Mouse (Mus musculus): ENCODE measurements around the gene Il17rb. TPM values are rescaled to one million over a fixed set of nuclear protein-coding genes. Genes with fewer than 3 reads are reported as not detected.

Gene Il17rb
- total RNA-seq, 4 experiments from 2014 or later = 1.1 to 1.7 (median 1.4) TPM

DNA sequence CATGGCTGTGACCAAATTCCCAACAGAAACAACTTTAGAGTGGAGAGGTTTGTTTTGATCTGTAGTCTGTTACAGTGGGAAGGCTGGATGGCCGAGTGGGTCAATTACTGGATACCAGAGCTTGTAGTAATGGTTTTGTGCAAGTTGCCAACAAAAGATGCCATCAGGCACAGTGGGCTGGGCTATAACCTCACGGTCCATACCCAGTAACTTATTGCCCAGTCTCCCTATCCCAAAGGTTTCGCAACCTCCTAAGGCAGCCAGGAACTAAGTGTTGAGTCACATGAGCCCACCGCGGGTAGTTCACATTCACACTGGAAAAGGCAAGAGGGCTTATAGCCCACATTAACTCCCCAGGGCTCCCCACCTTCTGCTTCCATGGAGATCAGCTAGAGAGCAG lies 8.0 kb upstream of the Il17rb start:
- no peak for DNase-seq (ENCODE audit: low spot score in 2 of 2)

DNA sequence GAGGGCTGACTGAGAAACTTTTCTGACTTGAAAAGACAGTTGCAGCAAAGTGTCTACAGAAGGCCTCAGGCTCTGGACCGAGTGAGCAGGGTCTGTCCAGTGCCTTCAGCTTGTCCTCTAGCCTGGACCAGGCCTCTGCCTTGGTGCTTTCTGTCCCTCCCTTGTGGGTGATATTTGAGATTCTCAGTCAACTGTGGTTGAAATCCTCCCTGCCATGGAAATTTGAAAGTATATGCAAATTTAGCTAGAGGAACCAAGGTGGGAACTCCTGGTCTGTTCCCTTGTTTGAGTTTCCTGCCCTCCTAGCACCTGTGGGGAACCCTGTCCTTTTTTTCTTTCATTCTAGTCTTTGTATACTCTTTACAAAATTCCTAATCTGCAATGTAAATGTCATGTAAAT lies 6.3 kb upstream of the Il17rb start:
- DNase-seq (ENCODE audit: low spot score in 2 of 2) = no peak

DNA sequence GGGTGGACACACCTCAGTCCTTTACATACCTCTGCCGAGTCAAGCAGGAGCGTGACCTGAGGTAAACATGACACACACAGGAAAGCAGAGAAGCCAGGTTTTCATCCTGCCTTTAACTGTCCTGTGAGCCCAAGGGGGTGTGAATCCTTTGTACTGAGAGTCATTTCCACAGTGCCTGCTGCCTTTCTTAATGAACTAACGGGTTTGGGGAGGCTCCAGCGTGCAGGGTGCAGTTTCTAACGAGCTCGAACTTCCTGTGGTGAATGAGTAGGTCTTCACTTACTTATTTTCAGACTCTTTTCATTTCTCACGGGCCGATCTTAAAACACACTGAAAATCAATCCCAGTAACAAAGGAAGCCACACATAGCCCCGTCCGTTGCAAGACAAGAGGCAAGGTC lies 5.8 kb upstream of the Il17rb start:
- DNase-seq (ENCODE audit: low spot score in 2 of 2) = no peak

DNA sequence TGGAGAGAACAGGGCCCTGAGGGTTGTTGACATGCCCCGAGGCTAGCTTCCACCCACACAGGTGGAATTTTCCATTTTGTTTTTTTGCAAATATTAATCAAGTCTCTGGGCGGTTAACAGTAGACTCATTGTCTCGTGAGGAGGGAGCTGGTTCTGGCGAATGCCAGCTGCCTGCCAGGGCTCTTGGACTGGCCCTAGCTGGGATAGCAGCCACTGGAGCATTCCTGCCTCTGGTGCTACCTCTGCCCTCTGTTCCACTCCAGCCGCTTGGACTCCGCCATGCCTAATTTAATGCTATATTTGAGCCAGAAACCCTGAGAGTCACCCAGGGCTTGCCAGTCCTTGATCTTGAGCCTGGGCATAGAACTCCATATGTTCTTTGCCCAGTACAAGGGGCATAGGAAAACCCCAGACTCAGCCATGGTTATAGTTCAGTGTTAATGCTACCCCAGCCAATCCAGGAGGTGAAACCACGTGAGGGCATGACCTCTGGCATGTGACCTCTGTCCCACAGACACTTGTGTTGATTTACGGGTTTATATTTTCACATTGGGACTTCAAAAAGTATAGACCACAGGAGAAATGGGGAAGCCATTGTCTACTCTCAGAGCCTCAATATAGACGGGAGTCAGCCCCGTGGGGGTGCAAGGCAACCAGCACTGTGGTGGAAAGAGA lies 3.3 kb upstream of the Il17rb start:
- peak; percentile 27 to 35 for DNase-seq (ENCODE audit: low spot score in 2 of 2)

DNA sequence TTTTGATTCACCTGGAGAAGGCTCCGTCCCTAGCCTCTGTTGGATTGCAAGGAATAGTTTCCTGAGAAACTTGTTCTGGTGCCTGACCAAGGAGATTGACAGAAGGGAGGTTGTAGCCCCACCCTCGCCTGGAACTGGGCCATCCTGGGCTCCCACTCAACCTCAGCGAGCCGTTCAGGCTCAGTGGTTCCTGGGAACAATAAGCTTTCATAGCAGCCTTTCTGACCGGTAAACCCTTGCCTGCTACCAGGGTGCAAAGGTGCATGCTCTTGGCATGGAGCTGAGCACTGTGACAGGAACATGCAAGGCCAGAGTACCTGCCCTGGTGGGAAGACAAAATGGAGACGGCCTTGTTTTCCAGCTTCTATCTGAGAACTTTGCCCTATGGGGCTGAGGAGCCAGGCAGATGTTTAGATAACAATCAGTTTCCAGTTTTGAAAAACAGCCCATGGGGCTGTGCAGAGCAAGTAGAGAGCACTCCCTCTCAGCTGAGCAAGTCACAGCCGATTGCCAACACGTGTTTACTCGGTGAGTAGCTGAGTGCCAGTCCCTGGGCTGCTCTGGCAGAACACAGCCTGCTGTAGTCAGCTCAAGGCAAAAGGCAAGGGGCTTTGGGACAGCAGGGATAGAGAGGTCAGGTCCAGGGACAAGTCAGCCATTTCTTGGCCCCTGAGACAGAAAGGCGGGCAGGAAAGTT lies 1.3 kb upstream of the Il17rb start:
- DNase-seq (ENCODE audit: low spot score in 2 of 2) = peak; percentile 37 to 52

DNA sequence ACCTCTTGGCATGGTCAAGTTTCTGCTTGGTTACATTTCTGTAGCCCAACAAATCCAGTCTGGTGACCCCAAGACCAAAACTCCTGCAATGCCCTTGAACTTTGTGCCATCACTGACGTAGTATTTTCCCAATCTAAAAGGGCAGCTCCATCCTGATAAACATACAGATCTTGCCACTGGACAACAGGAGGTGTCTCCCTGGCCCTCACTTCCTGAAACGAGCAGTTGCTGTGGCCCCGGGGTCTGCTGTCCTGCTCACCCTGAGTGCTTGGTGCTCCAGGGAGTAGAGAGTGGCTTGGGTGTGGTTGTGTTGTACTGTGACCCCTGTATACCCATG lies 9.3 kb downstream of the Il17rb start:
- DNase-seq (ENCODE audit: low spot score in 2 of 2) = no peak

DNA sequence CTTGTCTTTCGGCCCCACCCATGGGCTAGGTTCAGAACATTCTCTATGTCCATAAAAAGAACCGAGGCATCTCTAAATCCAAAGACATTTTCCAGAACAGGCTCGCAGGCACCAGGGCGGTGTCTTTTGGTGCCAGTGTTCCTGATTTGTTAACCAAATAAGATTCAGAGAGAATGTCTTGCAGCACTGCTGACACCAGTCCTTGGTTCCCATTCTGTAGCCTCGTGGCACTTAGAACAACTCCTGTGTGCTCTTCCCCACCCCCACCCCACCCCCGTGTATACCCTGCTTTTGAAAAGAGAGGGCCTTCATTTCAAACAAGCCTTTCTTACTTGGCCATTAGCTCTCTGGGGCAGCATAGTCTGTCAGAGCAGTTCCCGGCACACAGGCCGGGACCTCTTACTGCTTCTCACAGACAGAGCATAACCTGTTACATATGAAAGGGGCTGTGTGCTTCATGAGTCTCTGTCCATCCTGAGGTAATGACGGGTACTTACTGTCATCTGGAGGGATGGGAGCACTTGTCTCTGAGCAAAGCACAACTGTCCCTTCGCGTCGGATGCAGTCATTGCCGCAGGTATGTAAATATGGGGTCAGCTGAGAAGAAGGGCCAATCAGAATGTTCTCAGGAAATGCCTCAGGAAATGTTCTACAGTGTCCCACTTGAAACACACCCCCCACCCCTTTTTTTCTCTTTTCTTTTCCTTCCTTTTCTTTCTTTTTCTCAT lies 9.8 kb downstream of the Il17rb start:
- DNase-seq (ENCODE audit: low spot score in 2 of 2) = no peak

DNA sequence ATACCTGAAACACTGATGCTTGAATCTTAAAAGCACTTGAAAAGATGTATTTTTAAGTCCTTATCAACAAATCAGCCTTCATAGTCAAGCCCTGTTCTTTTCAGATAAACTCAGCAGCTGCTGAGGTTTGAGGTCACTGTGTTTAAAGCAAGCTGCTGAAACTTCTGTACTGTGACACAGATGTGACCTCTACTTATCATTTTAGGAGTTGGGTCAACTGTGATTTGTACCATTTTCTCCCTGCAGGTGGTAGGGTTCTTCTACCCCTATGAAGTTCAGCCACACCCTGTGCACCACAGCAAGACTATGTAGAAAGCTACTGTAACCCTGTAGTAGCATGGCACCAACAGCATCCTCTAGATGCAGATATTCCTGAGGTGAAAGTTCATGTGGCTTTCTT lies 11.4 kb downstream of the Il17rb start:
- no peak for DNase-seq (ENCODE audit: low spot score in 2 of 2)

DNA sequence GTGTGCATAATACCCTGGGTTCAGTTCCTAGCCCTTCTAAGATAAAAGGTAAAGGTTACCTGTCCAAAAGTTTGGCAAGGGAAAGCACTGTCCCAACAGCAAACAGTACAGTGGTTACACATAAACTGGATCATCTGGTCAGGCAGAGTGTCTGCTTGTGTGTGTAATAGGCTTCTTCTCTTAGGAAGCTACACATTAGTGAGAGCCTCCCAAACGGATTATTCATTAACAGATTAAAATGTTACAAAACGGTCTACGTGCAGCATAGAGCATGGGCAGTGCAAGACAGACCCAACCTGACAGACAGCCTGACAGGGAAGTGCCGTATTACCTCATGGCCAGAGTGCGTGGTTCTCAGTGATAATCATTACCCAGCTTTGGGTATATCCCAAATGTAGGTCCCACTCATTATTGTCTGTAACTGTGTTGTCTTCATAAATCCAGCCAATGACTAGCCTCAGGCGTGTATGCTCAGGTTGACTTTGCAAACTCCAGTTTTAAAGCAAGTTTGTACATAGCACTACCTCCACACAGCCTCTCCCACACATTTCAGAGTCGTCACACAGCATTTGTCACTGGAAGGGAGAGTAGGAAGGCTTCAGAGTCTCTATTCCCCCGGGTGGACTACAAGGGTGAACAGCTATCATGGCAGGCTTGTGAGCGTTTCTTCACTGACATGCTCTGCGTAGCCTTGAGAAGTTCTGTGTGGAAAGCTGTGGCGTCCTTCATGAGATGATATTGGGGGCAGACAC lies 12.5 kb downstream of the Il17rb start:
- no peak for DNase-seq (ENCODE audit: low spot score in 2 of 2)

DNA sequence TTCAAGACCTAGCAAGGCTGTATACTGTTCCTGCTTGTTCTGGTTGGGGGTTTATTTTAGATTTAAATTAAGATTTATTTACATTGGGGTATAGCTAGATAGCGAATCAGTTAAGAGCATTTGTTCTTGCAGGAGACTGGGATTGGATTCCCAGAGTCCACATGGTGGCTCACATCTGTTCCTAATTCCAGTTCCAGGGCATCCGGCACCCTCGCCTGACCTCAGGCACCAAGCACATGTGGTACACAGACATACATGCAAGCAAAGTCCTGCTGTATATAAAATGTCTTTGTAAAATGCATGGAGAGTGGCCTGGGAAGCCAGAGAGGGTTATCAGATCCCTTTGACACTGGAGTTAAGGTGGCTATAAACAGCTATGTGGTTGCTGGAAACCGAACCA lies 13.7 kb downstream of the Il17rb start:
- no peak for DNase-seq (ENCODE audit: low spot score in 2 of 2)

DNA sequence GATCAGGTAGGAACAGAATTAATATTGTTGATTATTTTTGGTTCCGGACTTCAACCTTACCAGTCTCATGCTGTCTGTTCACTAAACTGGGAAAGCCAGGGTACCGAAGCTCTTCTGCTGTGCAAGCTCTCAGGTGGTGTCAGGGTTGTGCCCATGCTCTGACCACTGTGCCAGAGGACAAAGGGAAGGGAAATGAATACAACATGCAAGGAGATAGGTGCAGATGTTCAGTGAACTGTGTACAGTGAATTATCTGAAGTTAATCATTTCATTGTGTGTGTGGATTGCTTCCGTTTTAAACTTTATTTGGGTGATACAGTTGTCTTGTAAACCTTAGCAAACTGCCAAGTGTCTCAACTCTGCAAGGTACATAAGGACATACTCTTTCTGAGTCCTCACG lies 20.4 kb downstream of the Il17rb start:
- DNase-seq (ENCODE audit: low spot score in 2 of 2) = no peak

DNA sequence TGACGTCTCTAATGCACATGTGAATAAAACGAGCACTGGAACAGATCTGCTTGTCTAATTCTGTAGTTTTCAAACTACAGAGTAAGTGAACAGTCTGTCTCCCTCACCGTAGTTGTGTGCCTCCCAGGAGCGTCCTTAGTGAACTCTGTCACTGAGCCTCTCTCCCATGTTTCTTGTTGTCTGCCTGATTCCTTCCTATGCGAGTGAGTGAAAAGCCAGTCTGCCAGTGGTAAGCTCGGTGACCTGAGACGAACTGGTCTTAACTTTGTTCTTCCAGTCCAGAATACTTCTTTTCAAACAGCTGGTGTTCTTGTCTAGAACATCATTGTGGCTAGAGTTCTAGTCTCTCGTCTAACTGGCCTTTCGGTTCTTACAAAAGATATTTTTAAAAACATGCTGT lies 21.0 kb downstream of the Il17rb start:
- no peak for DNase-seq (ENCODE audit: low spot score in 2 of 2)

DNA sequence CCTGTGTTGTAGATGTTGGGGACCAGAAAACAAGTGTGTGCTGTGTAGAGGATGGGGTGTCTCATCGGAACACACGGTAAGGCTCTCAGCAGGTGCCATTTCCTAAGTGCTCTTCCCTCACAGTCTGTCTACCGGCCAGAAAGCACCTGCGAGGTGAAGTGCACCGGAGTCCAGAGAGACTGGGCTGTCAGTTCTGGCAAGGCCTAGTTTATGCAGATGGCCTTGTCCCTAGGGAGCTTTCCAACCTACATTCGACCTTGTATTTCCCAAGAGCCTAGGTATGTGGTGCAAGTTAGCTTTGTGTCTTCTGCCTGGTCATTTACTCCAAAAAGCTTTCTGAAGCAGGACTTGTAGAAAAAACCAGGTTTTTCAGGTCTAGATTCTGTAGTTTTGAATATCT lies 21.4 kb downstream of the Il17rb start:
- DNase-seq (ENCODE audit: low spot score in 2 of 2) = no peak

DNA sequence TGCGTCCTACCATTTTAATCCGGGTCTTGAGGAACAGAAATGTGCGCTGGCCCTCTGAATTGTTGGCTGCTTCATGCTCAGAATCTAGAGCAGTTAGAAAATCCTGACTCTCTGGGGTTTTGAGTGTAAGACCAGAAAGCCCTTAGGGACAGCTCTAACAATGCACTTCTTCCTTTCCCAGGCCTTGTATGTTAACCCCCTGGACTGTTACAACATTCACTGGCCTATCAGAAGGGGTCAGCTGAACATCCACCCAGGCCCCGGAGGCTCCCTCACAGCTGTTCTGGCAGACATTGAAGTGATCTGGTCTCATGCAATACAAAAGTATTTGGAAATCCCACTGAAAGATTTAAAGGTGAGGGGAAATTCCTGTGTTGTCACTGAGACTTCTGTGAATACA lies 22.6 kb downstream of the Il17rb start:
- no peak for DNase-seq (ENCODE audit: low spot score in 2 of 2)

DNA sequence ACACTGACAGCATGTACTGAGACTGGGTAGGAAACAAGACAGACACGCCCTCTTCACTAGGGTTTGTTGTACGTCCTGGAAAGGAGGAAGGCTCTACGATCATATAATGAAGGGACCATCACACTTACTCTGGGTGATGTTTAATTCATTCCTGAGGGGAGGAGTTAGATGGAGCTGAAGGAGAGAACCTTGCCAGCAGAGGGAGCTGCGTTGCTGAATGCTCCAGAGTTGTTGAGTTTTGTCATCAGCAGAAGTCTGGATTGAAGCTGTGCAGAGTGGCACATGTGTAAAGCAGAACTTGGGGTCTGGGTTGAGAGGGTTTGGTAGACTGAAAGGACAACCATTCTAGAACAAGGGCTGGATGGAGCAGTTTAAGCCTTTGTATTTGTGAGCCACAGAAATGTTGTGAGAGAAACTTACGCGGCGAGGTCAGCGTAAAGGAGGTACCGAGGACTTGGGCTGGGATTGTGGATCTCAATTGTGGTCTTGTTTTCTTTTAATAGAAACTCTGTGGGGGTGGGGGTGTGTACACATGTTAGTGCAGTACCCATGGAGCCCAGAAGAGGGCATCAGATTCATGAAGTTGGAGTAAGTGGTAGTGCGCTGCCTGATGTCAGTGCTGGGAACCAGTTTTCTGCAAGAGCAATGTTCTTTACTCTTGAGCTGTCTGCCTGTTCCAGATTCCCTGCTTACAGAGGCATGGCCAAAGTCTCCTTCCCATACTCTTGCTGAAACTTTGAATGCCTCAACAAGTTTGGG lies 28.1 kb downstream of the Il17rb start:
- DNase-seq (ENCODE audit: low spot score in 2 of 2) = no peak

DNA sequence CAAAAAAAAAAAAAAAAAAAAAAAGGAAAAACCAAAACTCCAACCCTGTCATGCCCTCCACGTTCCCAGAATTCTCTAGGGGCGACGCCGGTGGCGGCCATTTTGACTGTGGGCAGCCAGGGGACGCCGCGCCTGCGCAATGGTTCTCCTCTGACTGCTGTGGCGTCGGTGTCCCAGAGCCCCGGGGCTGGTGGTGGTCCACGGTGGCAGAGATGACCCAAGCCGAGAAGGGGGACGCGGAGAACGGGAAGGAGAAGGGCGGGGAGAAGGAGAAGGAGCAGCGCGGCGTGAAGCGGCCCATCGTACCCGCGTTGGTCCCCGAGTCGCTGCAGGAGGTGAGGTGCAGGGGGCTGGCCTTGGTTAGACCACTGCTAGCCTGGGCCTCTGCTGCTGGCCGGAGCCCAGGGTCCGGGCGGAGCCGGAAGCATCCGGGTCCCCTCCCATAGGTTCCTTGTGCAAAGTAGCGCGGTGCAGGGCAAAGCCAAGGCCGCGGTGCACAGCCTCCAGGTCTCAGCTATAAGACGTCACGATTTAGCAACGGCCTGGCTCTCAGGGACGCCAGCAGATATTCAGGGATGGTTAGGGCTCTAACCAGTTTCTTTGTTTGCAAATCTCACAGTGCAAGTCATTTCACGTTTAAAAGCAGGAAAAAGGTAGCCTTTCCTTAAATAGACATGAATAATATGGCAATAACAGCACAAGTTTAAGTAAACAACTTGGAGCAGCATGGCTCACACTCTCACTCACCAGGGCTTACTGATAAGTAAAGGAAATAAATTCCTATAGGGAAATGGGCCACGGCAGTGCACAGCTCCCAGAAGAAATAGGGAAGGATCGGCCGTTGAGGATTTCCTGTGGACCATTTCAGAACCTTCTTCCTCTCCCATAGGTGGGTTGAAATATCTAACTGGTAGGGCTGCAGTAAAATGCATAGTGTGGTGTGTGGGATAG lies 30.2 kb downstream of the Il17rb start, which contains the start of gene Actr8:
Actr8 (plus strand) TSS at position 84 of the 951 bp plus-strand sequence.
- peak; percentile 85 to 90 for DNase-seq (ENCODE audit: low spot score in 2 of 2)

DNA sequence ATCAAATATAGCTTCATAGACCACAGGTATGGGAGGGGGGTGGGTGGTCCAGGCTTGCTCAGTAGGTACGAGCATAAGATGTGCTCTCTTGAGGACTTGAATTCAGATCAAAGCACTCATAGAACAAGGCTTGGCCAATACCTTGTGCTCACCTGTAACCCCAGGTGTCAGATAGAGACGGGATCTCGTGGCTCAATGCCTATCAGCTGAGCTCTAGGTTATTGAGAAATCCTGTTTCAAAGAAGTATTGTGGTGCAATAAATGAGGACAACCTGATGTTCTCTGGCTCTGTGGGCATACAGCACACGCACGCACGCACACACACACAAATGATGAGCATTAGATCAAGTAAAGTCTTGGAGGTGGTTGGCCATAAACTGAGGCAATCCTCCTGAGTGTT lies 31.8 kb downstream of the Il17rb start:
- DNase-seq (ENCODE audit: low spot score in 2 of 2) = no peak

DNA sequence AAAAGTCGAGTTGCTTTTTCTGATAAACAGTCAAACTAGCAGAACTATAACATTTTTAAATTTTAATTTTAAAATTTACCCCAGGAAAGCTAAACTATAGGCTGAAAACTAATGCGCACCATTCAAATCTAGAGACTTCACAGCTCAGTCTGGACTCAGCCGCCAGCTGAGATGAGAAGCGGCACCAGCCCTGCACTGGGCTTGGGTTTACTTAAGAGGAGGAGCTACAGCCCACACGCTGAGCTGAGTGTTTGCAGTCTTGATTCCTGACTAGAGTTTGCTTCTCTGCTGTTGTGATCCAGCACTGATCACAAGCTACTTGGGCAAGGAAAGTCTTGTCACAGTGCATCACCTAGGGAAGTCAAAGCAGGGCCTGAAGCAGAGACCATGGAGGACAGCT lies 36.7 kb downstream of the Il17rb start:
- DNase-seq (ENCODE audit: low spot score in 2 of 2) = no peak

DNA sequence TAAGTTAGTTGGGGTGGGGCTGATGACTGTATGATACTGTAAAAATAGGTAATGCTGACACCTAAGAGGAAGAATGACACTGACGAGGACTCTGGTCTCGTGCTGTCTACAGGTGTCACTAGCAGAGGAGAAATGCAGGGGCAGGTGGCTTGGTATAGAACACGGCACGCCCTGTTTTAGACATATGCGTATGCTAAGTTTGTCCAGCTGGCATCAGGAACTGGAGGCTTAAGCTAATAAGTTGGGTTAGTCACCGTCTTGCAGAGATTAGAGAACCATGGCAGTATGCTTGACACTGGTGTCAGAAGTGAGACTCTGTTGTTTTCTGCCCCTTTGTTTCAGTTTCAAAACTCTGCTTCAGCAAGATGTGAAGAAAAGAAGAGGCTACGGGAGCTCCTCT lies 37.2 kb downstream of the Il17rb start:
- no peak for DNase-seq (ENCODE audit: low spot score in 2 of 2)
